Mouse (Mus musculus) neural tube, embryonic 14.5 days (tissue): ENCODE data around the gene Nol4l. TPM values are rescaled to one million over a fixed set of nuclear protein-coding genes. Genes with fewer than 3 reads are reported as not detected.
A peak's percentile ranks its signal among the peaks of the same experiment; 100 is the strongest.

Experiments used
- ATAC-seq: fragments of 200-750 bp; cut with Nextera tagmentation; 2 replicates; pipeline ENCODE4 v1.8.0; 2017; ENCODE audit warnings: low read depth, mild to moderate bottlenecking, moderate TSS enrichment, moderate library complexity
- H3K27ac ChIP-seq: fragments of 300-500 bp; sonication (generic); 2 replicates; pipeline ENCODE4 v1.5.1; 2014; ENCODE audit warnings: low read depth, mild to moderate bottlenecking, control low read depth, low read length, moderate library complexity, mixed read lengths
- H3K27me3 ChIP-seq: fragments of 300-500 bp; sonication (generic); 2 replicates; pipeline ENCODE4 v1.6.1; 2014; ENCODE audit warnings: low read length; ENCODE audit not compliant: control insufficient read depth, insufficient read depth
- H3K36me3 ChIP-seq: fragments of 300-500 bp; sonication (generic); 2 replicates; pipeline ENCODE4 v1.6.1; 2014; ENCODE audit warnings: low read length, mixed read lengths; ENCODE audit not compliant: control insufficient read depth, insufficient read depth
- H3K4me1 ChIP-seq: fragments of 300-500 bp; sonication (generic); 2 replicates; pipeline ENCODE4 v1.6.1; 2014; ENCODE audit warnings: low read length; ENCODE audit not compliant: control insufficient read depth, insufficient read depth
- H3K4me2 ChIP-seq: fragments of 300-500 bp; sonication (generic); 2 replicates; pipeline ENCODE4 v1.6.1; 2014; ENCODE audit warnings: mild to moderate bottlenecking, low read depth, low read length, control low read depth
- H3K4me3 ChIP-seq: fragments of 300-500 bp; sonication (generic); 2 replicates; pipeline ENCODE4 v1.5.1; 2014; ENCODE audit warnings: low read depth, low read length, control low read depth, mixed read lengths
- H3K9ac ChIP-seq: fragments of 300-500 bp; sonication (generic); replicated peaks from 2 replicates; pipeline ENCODE4 v1.6.1; 2014; ENCODE audit warnings: low read depth, mild to moderate bottlenecking, control low read depth, low read length, mixed read lengths
- H3K9me3 ChIP-seq: fragments of 300-500 bp; sonication (generic); 2 replicates; pipeline ENCODE4 v1.6.1; 2016; ENCODE audit warnings: low read length; ENCODE audit not compliant: control insufficient read depth
- WGBS: fragments of 180-500 bp; shearing (Covaris S2); extraction: QIAGEN DNeasy Blood & Tissue Kit; methylation state at CpG from one replicate; pipeline ENCODE4 v1.1.7; 2014; 5-methylcytosine and 5-hydroxymethylcytosine counted together
- polyA plus RNA-seq: library from polyadenylated mRNA; unstranded; fragments of >200 nt; fragmentation: Nextera tagmentation; extraction: Ambion mirVana; gene quantifications from 2 replicates; pipeline ENCODE4 v1.2.1, GENCODE M21; 2014

Nol4l gene
- polyA plus RNA-seq, 1 experiment from 2014 or later: 44.4 TPM

DNA sequence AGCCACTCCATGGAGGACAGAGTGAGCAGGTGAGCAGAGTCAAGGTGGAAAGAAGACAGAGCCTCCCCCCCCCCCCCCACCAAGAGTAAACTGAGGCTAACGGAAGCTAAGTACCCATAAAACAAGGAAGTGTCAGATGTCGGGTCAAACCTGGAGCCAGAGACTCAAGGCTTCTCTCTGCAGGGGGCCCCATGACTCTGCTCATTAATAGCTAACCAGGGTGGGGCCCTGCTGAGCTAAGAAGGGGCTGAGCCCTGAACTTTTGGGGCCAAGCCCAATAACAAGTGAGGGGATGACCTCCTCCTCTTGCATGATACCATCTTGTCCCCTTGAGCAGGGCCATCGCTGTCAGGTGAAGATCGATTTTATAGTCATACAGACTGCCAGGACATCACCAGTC lies 17.2 kb upstream of the Nol4l start:
- no peak overlapping the region for H3K9ac ChIP-seq
- H3K36me3 ChIP-seq: no peaks in the 10 kb centered on the region
- WGBS: 53% methylated on average over 4 of the region's 4 CpGs

GRCm38 (mm10) chr2:153546471-153546870 lies 16.7 kb upstream of the Nol4l start:
- Histone ChIP-seq H3K4me1 (peaks cover 5% of the 10 kb centered on the region; the same call in 1 of the 2 replicates), H3K27ac (no peak overlapping the region), H3K4me2 (no peak overlapping the region), H3K9me3 (no peaks in the 10 kb centered on the region), H3K27me3 (no peaks in the 10 kb centered on the region), H3K36me3 (no peaks in the 10 kb centered on the region), H3K9ac (no peak overlapping the region), H3K4me3 (no peak overlapping the region)
- 35% methylated on average over 5 of the region's 5 CpGs for WGBS
- ATAC-seq: no peak

More for the DNA sequence above, 17.2 kb upstream of the Nol4l start:
- ATAC-seq: no peak
- no peaks in the 10 kb centered on the region for H3K9me3 ChIP-seq
- H3K4me2 ChIP-seq: no peak overlapping the region
- no peaks in the 10 kb centered on the region for H3K27me3 ChIP-seq
- H3K27ac ChIP-seq: no peak overlapping the region
- no peak overlapping the region for H3K4me3 ChIP-seq
- H3K4me1 ChIP-seq: peaks cover 5% of the 10 kb centered on the region; the same call in 1 of the 2 replicates

- no peaks in the 10 kb centered on the region for H3K9me3 ChIP-seq
- no peak overlapping the region for H3K9ac ChIP-seq
- no peak overlapping the region for H3K4me3 ChIP-seq
- no peak overlapping the region for H3K27ac ChIP-seq
- WGBS: 69% methylated on average over 4 of the region's 4 CpGs
- no peaks in the 10 kb centered on the region for H3K36me3 ChIP-seq
- H3K27me3 ChIP-seq: no peaks in the 10 kb centered on the region
- no peak for ATAC-seq
- H3K4me2 ChIP-seq: no peak overlapping the region
- H3K4me1 ChIP-seq: peaks cover 5% of the 10 kb centered on the region; the same call in 1 of the 2 replicates
Measured at GRCm38 (mm10) chr2:153544771-153545170, 15.0 kb upstream of the Nol4l start.

GRCm38 (mm10) chr2:153543911-153544730 lies 14.3 kb upstream of the Nol4l start:
- WGBS: 82% methylated on average over 8 of the region's 8 CpGs
- Histone ChIP-seq H3K9ac (no peak overlapping the region), H3K4me1 (peaks cover 5% of the 10 kb centered on the region; the same call in 1 of the 2 replicates), H3K9me3 (no peaks in the 10 kb centered on the region), H3K4me3 (no peak overlapping the region), H3K27ac (no peak overlapping the region), H3K36me3 (no peaks in the 10 kb centered on the region), H3K27me3 (no peaks in the 10 kb centered on the region), H3K4me2 (no peak overlapping the region)
- ATAC-seq: no peak

- no peaks in the 10 kb centered on the region for H3K27me3 ChIP-seq
- H3K4me2 ChIP-seq: no peak overlapping the region
- no peaks in the 10 kb centered on the region for H3K36me3 ChIP-seq
- H3K9me3 ChIP-seq: no peaks in the 10 kb centered on the region
- H3K4me3 ChIP-seq: no peak overlapping the region
- H3K27ac ChIP-seq: no peak overlapping the region
- H3K9ac ChIP-seq: no peak overlapping the region
- 84% methylated on average over 8 of the region's 8 CpGs for WGBS
- peaks cover 3% of the 10 kb centered on the region; the same call in 1 of the 2 replicates for H3K4me1 ChIP-seq
- no peak for ATAC-seq
Measured at GRCm38 (mm10) chr2:153542936-153543668, 13.3 kb upstream of the Nol4l start.

DNA sequence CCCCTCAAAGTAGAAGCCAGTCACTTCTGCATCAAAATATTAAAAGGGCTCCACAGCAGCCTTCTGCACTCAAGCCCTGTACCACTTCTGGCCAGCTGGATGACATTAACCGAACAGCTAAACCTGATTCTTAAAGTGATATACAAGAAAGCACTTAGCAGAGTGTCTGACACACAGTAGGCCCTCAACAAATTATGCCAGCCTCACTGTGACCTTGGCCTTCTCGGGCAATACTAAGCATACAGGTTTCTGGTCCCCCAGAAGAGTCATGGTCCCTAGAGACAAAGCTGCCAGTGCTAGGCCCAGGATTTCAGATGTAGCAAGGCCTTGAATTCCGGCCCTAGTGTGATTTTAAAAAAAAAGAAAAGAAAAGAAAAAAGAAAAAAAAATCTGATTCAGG lies 9.1 kb upstream of the Nol4l start:
- no peaks in the 10 kb centered on the region for H3K9me3 ChIP-seq
- H3K27ac ChIP-seq: no peak overlapping the region
- no peaks in the 10 kb centered on the region for H3K4me1 ChIP-seq
- no peaks in the 10 kb centered on the region for H3K27me3 ChIP-seq
- no peak overlapping the region for H3K4me3 ChIP-seq
- WGBS: 90% methylated on average over 3 of the region's 3 CpGs
- H3K9ac ChIP-seq: no peak overlapping the region
- no peak overlapping the region for H3K4me2 ChIP-seq
- no peak for ATAC-seq
- H3K36me3 ChIP-seq: no peaks in the 10 kb centered on the region

GRCm38 (mm10) chr2:153533981-153534380 lies 4.2 kb upstream of the Nol4l start:
- Histone ChIP-seq H3K27me3 (no peaks in the 10 kb centered on the region; the same call in 1 of the 2 replicates), H3K36me3 (no peaks in the 10 kb centered on the region), H3K4me2 (no peak overlapping the region), H3K9me3 (no peaks in the 10 kb centered on the region), H3K4me1 (no peaks in the 10 kb centered on the region), H3K9ac (no peak overlapping the region), H3K27ac (no peak overlapping the region), H3K4me3 (no peak overlapping the region)
- no peak for ATAC-seq
- WGBS: 73% methylated on average over 1 of the region's 1 CpGs

DNA sequence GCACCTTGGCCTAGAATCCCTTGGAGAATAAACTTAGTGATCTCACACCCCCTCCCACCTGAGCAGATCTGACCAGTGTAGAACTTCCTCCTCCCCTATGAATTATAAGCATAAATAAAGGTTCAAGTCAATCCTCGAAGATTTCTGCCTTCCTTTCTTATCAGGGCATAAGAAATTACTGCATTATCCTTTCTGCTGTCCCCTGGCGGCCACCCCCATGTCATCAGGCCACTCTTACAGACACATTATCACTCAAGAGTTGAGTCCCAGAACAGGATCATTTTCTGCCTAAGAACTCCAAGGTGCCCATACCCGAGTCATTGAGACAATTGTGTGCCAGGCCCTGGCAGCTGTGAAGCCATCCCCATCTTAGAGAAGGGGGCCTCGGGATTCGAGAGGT lies 1.2 kb upstream of the Nol4l start:
- H3K36me3 ChIP-seq: no peaks in the 10 kb centered on the region
- H3K4me1 ChIP-seq: peaks cover 5% of the 10 kb centered on the region; the same call in 1 of the 2 replicates
- no peak overlapping the region for H3K4me3 ChIP-seq
- H3K27me3 ChIP-seq: no peaks in the 10 kb centered on the region; the same call in 1 of the 2 replicates
- 52% methylated on average over 5 of the region's 5 CpGs for WGBS
- no peak overlapping the region for H3K27ac ChIP-seq
- H3K9ac ChIP-seq: no peak overlapping the region
- no peaks in the 10 kb centered on the region for H3K9me3 ChIP-seq
- no peak overlapping the region for H3K4me2 ChIP-seq
- ATAC-seq: no peak

- H3K9me3 ChIP-seq: no peaks in the 10 kb centered on the region
- H3K9ac ChIP-seq: peak overlapping the region; percentile 94
- H3K36me3 ChIP-seq: no peaks in the 10 kb centered on the region
- H3K4me1 ChIP-seq: peaks cover 6% of the 10 kb centered on the region; the same call in 1 of the 2 replicates
- H3K4me3 ChIP-seq: peak overlapping the region; percentile 78
- no peaks in the 10 kb centered on the region; the same call in 1 of the 2 replicates for H3K27me3 ChIP-seq
- WGBS: 0% methylated on average over 38 of the region's 53 CpGs
- peak overlapping the region; percentile 88 for H3K27ac ChIP-seq
- H3K4me2 ChIP-seq: peak overlapping the region; percentile 91
- peak; percentile 10 for ATAC-seq
Measured at GRCm38 (mm10) chr2:153529365-153529781, 398 bp downstream of the Nol4l start.
